Mouse (Mus musculus) heart, adult 2 months (tissue): ENCODE results near the gene Fam83e.

Experiments used
- CTCF ChIP-seq: fragments of 200-600 bp; IDR thresholded peaks from 2 replicates; pipeline ENCODE4 v1.8.1; 2022; ENCODE audit warnings: antibody characterized with exemption, mild to moderate bottlenecking, moderate library complexity
- POLR2A ChIP-seq: fragments of 200-500 bp; IDR thresholded peaks from 2 replicates; pipeline ENCODE4 v1.6.1; 2011; ENCODE audit warnings: mild to moderate bottlenecking, low read depth, low read length, control low read depth; ENCODE audit not compliant: insufficient read depth

GRCm38 (mm10) chr7:45741308-45741707 lies 20.3 kb downstream of the Fam83e start:
- TF ChIP-seq POLR2A, result no peak
- TF ChIP-seq CTCF, result no peak
